Mouse (Mus musculus): ENCODE data around the gene Gm9857. TPM values are rescaled to one million over a fixed set of nuclear protein-coding genes. Genes with fewer than 3 reads are reported as not detected.

Gm9857 gene
- polyA plus RNA-seq, 1 experiment = not detected

DNA sequence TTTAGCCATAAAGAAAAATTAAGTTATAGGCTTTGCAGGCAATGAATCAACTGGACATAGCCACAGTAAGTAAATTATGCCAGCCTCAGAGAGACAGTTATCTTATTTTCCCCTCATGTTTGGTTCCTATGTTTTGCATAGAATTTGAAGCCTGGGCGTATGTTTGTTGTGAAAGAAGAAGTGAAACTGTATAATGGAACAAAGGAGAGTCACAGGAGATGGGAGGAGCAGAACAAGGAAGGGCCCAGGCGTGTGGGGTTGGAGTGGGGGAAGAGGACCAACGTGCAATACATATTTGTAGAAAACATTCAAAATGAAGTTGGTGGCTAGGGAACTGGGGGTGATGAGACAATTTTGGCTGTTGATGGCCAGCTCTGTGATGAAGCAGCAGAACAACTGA, 40.1 kb downstream of the Gm9857 start:
- WGBS = 72% methylated on average over 3 of the region's 3 CpGs
- Histone ChIP-seq H3K4me3 (ENCODE audit: insufficient read depth, low read depth, low read length) (no peak overlapping the region), H3K27ac (ENCODE audit: insufficient read depth, low read depth, low read length) (no peak overlapping the region), H3K4me1 (ENCODE audit: control insufficient read depth, insufficient read depth, low read length) (no peaks in the 10 kb centered on the region)
- TF ChIP-seq CTCF (IDR thresholded peaks at IDR 0.05; ENCODE audit: insufficient read depth, low read depth, low read length) (no peak), POLR2A (IDR thresholded peaks at IDR 0.05; ENCODE audit: insufficient read depth, low read depth, low read length) (no peak)

DNA sequence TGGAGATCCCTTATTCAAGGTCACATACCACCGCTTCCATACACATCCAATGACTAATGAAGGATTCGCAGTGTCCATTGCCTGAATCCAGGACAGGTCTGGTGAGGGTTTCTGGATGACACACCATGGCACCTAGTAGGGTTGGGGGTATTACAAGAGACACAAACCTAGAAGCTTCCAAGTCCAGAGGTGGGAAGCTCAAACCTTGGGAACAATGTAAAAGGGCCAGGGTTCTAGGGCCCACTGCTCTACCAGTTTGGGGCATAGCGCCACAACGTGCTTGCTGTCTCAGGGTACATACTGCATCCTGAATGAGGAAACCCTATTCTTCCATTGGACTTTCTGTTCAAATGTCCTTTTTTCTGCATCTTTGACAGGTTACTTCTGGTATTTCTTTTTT, 41.6 kb downstream of the Gm9857 start:
- TF ChIP-seq POLR2A (IDR thresholded peaks at IDR 0.05; ENCODE audit: insufficient read depth, low read depth, low read length) = no peak
- no peak for TF ChIP-seq CTCF (IDR thresholded peaks at IDR 0.05; ENCODE audit: insufficient read depth, low read depth, low read length)
- no peaks in the 10 kb centered on the region for H3K4me1 ChIP-seq (ENCODE audit: control insufficient read depth, insufficient read depth, low read length)
- WGBS = 94% methylated on average over 4 of the region's 4 CpGs
- no peak overlapping the region for H3K27ac ChIP-seq (ENCODE audit: insufficient read depth, low read depth, low read length)
- no peak overlapping the region for H3K4me3 ChIP-seq (ENCODE audit: insufficient read depth, low read depth, low read length)

DNA sequence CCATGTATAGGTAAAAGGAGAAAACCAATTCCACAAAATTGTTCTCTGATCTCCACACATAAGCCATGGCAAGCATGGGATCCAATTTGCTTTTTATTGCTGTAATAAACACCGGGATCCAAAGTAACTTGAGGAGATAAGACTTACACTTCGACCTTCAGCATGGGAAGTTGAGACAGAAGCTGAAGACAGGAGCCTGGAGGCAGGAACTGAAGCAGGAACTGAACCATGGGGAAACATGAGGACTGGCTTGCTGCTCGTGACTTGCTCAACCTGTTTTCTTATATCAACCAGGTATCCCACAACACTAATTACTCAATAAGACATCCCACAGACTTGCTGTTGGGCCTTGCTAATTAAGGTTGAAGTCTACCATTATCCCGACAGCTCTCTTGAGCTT, 47.3 kb downstream of the Gm9857 start:
- Histone ChIP-seq H3K27ac (ENCODE audit: insufficient read depth, low read depth, low read length) (no peak overlapping the region), H3K4me3 (ENCODE audit: insufficient read depth, low read depth, low read length) (no peak overlapping the region), H3K4me1 (ENCODE audit: control insufficient read depth, insufficient read depth, low read length) (no peaks in the 10 kb centered on the region)
- TF ChIP-seq POLR2A (IDR thresholded peaks at IDR 0.05; ENCODE audit: insufficient read depth, low read depth, low read length) (no peak), CTCF (IDR thresholded peaks at IDR 0.05; ENCODE audit: insufficient read depth, low read depth, low read length) (no peak)
- 71% methylated on average over 4 of the region's 4 CpGs for WGBS

DNA sequence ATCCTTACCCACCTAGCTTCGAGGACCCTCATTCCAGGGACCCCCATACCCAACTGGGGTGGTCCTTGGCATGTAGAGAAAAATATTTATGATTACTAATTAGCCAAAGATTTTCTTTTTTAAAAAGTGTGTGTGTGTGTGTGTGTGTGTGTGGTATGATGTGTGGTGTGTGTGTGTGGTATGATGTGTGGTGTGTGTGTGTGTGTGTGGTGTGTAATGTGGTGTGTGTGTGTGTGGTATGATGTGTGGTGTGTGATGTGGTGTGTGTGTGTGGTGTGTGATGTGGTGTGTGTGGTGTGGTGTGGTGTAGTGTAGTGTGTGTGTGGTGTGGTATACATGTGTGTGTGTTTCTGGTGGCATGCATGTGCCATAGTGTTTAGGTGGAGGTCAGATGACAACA, 48.2 kb downstream of the Gm9857 start:
- no peak for TF ChIP-seq CTCF (IDR thresholded peaks at IDR 0.05; ENCODE audit: insufficient read depth, low read depth, low read length)
- no peak for TF ChIP-seq POLR2A (IDR thresholded peaks at IDR 0.05; ENCODE audit: insufficient read depth, low read depth, low read length)

More for the DNA sequence above, 48.2 kb downstream of the Gm9857 start:
- 65% methylated on average over 1 of the region's 1 CpGs for WGBS
- Histone ChIP-seq H3K4me1 (ENCODE audit: control insufficient read depth, insufficient read depth, low read length) (no peaks in the 10 kb centered on the region), H3K4me3 (ENCODE audit: insufficient read depth, low read depth, low read length) (no peak overlapping the region), H3K27ac (ENCODE audit: insufficient read depth, low read depth, low read length) (no peak overlapping the region)

Other genes starting within 250 kb of the Gm9857 start
- gene Gpsm2, start 218.1 kb downstream of the Gm9857 start, polyA plus RNA-seq (2012; ENCODE audit: insufficient read depth, insufficient read length, low replicate concordance, missing spikeins) = not detected in 2 replicates
- not detected in 2 replicates for gene Aknad1, start 200.8 kb downstream of the Gm9857 start, polyA plus RNA-seq (2012; ENCODE audit: insufficient read depth, insufficient read length, low replicate concordance, missing spikeins)
- gene Stxbp3, start 99.9 kb downstream of the Gm9857 start, polyA plus RNA-seq (2012; ENCODE audit: insufficient read depth, insufficient read length, low replicate concordance, missing spikeins) = not detected in 2 replicates
- not detected in 2 replicates for gene Fndc7, start 50.4 kb downstream of the Gm9857 start, polyA plus RNA-seq (2012; ENCODE audit: insufficient read depth, insufficient read length, low replicate concordance, missing spikeins)
- gene Prpf38b, start 28.7 kb downstream of the Gm9857 start, polyA plus RNA-seq (2012; ENCODE audit: insufficient read depth, insufficient read length, low replicate concordance, missing spikeins) = not detected in 2 replicates
- not detected in 2 replicates for gene Henmt1, start 572 bp downstream of the Gm9857 start, polyA plus RNA-seq (2012; ENCODE audit: insufficient read depth, insufficient read length, low replicate concordance, missing spikeins)
- not detected in 2 replicates for gene Fam102b, start 87.2 kb upstream of the Gm9857 start, polyA plus RNA-seq (2012; ENCODE audit: insufficient read depth, insufficient read length, low replicate concordance, missing spikeins)
- gene Slc25a54, start 140.0 kb upstream of the Gm9857 start, polyA plus RNA-seq (2012; ENCODE audit: insufficient read depth, insufficient read length, low replicate concordance, missing spikeins) = not detected in 2 replicates
- gene Slc25a24, start 182.7 kb upstream of the Gm9857 start, polyA plus RNA-seq (2012; ENCODE audit: insufficient read depth, insufficient read length, low replicate concordance, missing spikeins) = not detected in 2 replicates

All from olfactory bulb, adult 2 months (tissue).